Mouse (Mus musculus): ENCODE results near the gene Tmem139.

Gene Tmem139

GRCm38 (mm10) chr6:42261524-42262170 lies at the start of gene Tmem139:
Gene Tmem139 (plus strand): TSS chr6:42261970.
- DNase-seq = no peak

DNA sequence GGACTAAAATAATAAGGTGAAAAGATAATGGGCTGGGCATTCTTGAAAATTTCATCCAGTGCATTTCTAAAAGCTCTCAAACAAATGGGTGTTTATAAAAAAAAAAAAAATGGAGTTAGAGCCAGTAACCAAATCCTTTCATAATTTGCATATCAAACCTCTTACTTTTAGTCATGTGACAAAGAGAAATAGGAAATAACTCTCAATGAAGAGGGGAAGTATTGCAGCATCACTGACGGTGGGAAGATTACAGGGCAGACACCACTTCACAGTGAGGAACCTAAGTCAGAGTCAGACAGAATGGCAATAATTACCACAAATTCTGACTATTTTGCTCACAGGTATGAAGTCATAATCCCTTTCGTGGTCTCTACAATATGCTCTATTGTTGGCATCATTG lies 46.7 kb upstream of the Tmem139 start, which contains the start of gene Tas2r144:
Tas2r144 (plus strand) TSS at position 301 of the 400 bp plus-strand sequence.
- DNase-seq = no peak

GRCm38 (mm10) chr6:42222286-42222685 lies 39.5 kb upstream of the Tmem139 start:
- DNase-seq = peak; percentile 6

GRCm38 (mm10) chr6:42225046-42225445 lies 36.7 kb upstream of the Tmem139 start:
- no peak for DNase-seq

- DNase-seq = peak; percentile 79
Measured at GRCm38 (mm10) chr6:42227240-42228101, 34.3 kb upstream of the Tmem139 start.

DNA sequence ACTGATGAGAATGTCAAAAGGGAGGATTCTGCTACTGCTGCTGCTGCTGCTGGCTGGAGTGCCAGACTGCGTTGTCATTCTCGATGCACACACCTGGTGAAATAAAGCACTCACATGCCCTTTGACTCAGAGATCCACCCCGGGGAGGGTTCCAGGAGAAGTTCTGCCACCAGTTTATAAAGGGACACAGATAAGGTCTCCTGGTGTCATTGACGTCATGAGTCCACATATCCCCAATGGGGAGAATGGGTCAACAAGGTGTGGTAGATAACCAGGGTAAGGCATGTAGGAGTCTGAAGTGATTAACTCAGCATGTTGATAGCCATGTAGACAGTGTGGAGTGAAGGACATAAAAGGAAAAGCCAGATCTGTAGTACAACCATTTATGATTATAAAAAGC lies 32.2 kb upstream of the Tmem139 start:
- no peak for DNase-seq

GRCm38 (mm10) chr6:42231191-42231590 lies 30.6 kb upstream of the Tmem139 start:
- no peak for DNase-seq

DNA sequence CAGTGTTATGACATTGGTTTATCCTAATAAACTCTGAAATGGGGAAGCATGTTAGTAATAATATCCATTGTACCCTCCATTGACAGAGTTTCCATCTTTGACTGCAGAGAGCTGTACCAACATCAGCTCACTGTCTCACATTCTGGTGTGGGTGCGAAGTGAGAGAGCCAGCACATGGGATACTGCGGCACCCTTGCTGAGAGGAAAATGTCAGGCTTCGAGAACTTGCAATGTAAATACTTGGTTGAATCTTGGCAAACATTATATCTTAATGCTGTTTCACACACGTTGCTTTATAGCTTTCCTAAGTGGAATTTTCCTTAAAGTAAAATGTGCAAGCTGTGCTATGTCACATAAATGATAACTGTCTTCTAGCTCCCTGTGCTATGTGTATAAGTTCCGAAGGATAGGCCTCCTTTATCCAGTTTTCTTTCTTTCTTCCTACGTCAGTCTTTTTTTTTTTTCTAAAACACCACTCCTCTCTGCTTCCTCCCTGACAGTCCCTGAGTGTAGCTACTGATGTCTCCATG lies 24.4 kb upstream of the Tmem139 start:
- DNase-seq = no peak

DNA sequence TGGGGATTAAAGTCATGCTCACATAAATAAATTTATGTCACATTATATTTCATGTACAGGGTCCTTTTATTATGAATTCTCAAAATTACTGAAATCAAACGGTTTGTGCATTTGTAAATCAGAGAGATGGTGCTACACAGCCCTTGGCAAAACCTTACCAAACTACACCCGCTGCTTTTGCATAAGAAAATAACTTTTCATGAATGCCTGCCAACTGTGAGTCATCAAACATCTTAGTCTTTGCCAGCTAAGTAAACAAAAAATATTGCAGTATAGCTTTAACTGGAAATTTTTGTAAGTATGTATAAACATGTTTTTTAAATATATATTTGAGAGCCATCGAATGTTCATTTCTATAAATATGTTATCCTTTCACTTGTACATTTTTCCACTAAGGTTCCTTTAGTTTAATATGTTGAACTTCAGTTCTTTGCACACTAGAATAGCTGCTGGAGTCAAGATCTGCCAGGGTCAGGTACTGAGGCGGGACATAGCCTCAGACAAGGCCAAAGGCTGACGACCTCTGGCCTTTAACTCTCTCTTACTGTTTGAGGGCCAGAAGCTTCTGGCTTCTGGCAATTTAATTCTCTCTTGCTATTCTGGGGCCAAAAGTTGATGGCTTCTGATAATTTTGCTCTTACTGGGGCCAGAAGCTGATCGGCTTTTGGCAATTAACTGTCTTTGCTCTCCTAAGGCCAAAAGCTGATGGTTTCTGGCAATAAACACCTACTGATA lies 20.3 kb upstream of the Tmem139 start:
- no peak for DNase-seq

- peak; percentile 94 for DNase-seq
Measured at GRCm38 (mm10) chr6:42245711-42246353, 15.9 kb upstream of the Tmem139 start, which contains the start of gene Gstk1. Gene Gstk1 (plus strand): TSS chr6:42245935.

DNA sequence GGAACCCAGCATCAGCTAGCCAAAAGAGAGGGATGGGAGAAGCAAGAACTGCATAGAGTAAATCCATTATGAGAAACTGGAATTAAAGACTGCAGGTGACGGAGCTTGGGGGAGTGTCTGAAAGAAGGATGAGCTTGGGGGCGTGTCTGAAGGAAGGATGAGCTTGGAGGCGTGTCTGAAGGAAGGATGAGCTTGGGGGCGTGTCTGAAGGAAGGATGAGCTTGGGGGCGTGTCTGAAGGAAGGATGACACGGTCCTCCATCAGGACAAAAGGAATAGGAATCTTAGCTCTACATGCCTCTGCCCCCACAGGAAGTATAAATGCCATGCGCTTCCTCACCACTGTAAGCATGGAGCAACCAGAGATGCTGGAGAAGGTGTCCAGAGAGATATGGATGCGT lies 14.6 kb upstream of the Tmem139 start:
- peak; percentile 19 for DNase-seq

- DNase-seq = no peak
Measured at GRCm38 (mm10) chr6:42247981-42248380, 13.8 kb upstream of the Tmem139 start.

DNA sequence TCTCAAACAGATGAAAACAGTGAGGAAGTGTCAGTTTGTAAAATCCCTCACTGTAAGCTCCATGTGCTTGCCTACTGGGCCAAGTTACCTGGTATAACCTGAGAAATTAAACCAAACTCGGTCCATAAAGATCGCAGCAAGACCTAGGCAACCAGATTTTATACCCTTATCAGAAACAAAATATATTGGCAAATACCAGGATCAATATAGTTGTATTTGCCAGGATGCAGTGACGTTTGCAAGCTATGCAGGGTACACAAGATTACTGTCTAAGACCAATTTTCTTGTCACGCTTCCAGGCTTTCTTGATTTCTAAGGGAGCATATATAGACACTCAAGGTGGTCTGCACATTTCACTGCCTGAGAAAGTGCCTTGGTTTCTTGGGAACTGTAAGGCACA lies 10.0 kb upstream of the Tmem139 start:
- no peak for DNase-seq

DNA sequence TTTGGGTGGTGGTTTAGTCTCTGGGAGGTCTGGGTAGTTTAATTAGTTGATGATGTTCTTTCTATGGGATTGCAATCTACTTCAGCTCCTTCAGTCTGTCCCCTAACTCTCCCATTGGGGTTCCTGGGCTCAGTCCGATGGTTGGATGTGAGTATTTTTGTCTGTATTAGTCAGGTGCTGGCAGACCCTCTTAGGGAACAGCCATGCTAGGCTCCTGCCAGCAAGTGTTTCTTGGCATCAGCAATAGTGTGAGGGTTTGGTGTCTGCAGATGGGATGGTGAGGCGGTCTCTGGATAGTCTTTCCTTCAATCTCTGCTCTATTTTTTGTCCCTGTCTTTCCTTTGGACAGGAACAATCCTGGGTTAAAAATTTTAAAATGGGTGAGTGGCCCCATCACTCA lies 8.7 kb upstream of the Tmem139 start:
- DNase-seq = no peak

DNA sequence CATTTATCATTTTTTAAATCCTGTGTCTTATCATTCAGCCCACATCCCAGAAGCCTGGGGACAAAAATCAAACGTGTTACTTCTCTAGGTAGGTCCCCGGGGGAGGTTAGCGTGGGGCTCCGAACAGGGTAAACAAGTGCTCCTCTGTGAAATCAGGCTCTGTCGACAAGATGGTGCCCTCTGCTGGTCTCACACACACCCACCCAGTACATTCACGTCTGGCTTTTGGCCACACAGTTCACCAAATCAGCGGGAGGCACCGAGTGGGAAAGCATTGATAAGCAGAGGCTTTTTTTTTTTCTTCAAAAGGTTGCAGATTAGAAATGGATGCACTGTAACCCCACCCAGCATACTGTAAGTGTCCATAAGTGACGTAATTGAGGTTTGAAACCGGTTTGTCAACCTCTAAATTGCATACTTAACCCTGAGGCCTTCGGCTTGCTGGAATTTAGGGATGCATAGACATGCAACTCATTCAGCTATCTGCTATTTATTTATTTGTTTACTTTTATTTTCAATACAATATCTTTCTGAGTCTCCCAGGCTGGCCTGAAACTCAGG lies 4.4 kb upstream of the Tmem139 start:
- peak; percentile 65 for DNase-seq

GRCm38 (mm10) chr6:42260430-42260829 lies 1.3 kb upstream of the Tmem139 start:
- no peak for DNase-seq

GRCm38 (mm10) chr6:42264626-42265312 lies 3.0 kb downstream of the Tmem139 start, which contains the start of gene Casp2:
Gene Casp2 (plus strand): TSS chr6:42264985.
- peak; percentile 100 for DNase-seq

DNA sequence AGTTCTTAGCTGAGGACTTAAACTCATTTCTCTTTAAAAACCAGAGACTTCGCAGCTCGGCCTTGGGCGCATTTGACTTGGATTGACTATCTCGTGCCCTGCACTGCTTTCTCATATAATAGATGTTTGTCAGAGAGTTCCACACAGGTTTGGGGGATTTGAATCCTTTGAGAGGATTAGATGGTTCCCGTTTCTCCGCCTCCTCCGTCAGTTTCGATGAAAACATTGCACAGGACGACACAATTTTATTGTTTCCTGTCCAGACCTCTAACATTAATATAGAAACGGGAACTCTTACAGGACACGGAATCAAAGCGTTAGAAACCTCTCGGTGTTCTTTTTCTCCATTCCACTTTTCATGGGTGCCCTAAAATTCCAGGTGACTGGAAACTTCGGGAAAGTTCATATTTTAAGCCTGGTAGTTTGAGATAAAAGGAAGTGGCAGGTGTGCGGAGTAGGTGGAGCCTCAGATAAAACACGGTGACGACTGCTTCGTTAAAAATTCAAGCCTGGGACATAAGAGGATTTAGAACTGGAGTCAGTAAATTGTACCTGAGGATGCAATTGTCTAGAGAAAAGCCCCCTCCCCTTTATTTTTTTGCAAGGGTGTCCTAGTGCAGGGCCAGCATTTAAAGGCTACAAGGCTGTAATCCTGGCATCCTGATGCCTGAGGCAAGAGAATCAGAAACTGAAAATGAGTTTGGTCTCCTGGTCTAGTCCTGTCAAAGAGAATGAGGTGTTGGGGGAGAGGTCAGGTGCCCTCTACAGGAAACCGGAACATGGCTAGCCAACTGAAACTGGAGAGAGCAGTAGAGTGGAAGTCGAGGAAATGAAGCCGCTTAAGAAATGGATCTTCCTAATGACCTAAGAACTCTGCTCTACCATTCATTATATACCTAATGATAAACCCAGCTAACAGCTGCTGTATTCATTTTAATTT lies 3.9 kb downstream of the Tmem139 start:
- peak; percentile 38 for DNase-seq

DNA sequence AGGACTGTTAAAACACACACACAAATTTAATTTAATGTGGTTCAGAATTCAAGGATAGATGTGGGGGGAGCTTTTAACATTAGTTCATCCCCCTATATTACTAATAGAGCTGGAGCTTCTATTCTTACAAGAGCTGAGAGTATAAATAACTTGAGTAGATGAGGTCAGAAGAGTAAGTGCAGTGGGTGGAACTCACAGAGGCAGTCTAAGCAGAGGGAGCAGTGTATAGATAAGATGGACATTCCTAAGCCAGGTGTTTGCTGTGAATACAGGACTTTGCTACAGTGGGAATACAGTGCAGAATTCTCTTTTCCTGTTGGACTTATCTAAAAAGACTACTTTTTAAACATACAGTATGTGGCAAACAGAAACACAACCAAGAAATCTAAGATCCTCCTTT lies 9.0 kb downstream of the Tmem139 start:
- no peak for DNase-seq

DNA sequence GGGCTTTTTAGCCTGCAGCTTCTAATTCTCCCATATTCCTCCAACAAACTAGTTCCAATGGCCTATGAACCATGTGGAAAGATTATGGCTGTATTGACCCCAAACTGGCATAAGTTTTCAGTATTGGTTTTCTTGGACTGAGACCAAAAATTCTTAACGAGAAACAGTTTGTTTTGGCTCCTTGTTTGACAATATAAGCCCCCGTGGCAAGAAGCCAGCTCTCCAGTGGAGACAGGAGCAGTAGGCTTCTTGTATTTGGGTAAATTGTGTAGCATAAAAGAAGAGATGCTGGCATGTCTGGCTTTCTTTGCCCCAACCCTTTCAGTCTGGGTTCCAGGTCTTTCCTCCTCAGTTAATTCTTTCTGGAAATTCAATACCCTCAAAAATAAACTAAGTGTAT lies 14.4 kb downstream of the Tmem139 start:
- no peak for DNase-seq

All from retina, postnatal 1 day (tissue).